Mouse (Mus musculus): ENCODE results near the gene Edar.

- TF ChIP-seq POLR2A (IDR thresholded peaks at IDR 0.05; ENCODE audit: low read depth, low read length) (no peak), CTCF (IDR thresholded peaks at IDR 0.05; ENCODE audit: borderline replicate concordance, insufficient read depth, low read length) (no peak)
These were observed 33.6 kb upstream of the Edar start for GRCm38 (mm10) chr10:58709021-58709420.
